Mouse (Mus musculus): Measurements from ENCODE around the gene Pip5k1b. TPM values are rescaled to one million over a fixed set of nuclear protein-coding genes. Genes with fewer than 3 reads are reported as not detected.
"Not testable (repeated sequence)": the region's sequence is repeated elsewhere in the genome, so short reads cannot be mapped to it uniquely, and the experiment has no call there.

Pip5k1b gene
- total RNA-seq (2021): 10 to 100 TPM; 37.0 to 40.3 TPM
- long read RNA-seq, experiment 1, transcript Pip5k1b-201 (15 exons, 2,573 nt): major isoform, 14 of 23 reads
- long read RNA-seq, experiment 1, partial matches to known transcripts: 5 of 23 reads
- long read RNA-seq, experiment 1, other reads (novel, unspliced or antisense): 3 of 23 reads
- long read RNA-seq, experiment 2, transcript Pip5k1b-201 (15 exons, 2,573 nt): major isoform, 24 of 52 reads
- long read RNA-seq, experiment 2, partial matches to known transcripts: 8 of 52 reads
- long read RNA-seq, experiment 2, other reads (novel, unspliced or antisense): 20 of 52 reads

- DNase-seq (ENCODE audit: low spot score in 2 of 2): peak; percentile 23 to 42
These were observed at the start of gene Pip5k1b for GRCm38 (mm10) chr19:24555466-24555903. Gene Pip5k1b (minus strand): TSS chr19:24555872.

GRCm38 (mm10) chr19:24604105-24604504, 48.4 kb upstream of the Pip5k1b start:
- no peak for DNase-seq (ENCODE audit: low spot score in 2 of 2)

- no peak for DNase-seq (ENCODE audit: low spot score in 2 of 2)
These were observed 47.8 kb upstream of the Pip5k1b start for GRCm38 (mm10) chr19:24603431-24603830.

GRCm38 (mm10) chr19:24586726-24587125, 31.1 kb upstream of the Pip5k1b start:
- no peak for DNase-seq (ENCODE audit: low spot score in 2 of 2)

- no peak for DNase-seq (ENCODE audit: low spot score in 2 of 2)
These were observed 29.5 kb upstream of the Pip5k1b start for GRCm38 (mm10) chr19:24585171-24585570.

- DNase-seq (ENCODE audit: low spot score in 2 of 2): peak in 1 of 2 experiments; percentile 65
These were observed 28.3 kb upstream of the Pip5k1b start for GRCm38 (mm10) chr19:24583956-24584355.

GRCm38 (mm10) chr19:24576125-24576524, 20.5 kb upstream of the Pip5k1b start:
- no peak for DNase-seq (ENCODE audit: low spot score in 2 of 2)

- DNase-seq (ENCODE audit: low spot score in 2 of 2): no peak
These were observed 16.1 kb upstream of the Pip5k1b start for GRCm38 (mm10) chr19:24571756-24572181.

GRCm38 (mm10) chr19:24570969-24571368, 15.3 kb upstream of the Pip5k1b start:
- no peak for DNase-seq (ENCODE audit: low spot score in 2 of 2)

- DNase-seq (ENCODE audit: low spot score in 2 of 2): no peak
These were observed 1.8 kb upstream of the Pip5k1b start for GRCm38 (mm10) chr19:24557456-24557855.

- DNase-seq (ENCODE audit: low spot score in 2 of 2): no peak
These were observed 904 bp upstream of the Pip5k1b start for GRCm38 (mm10) chr19:24556585-24556966.

GRCm38 (mm10) chr19:24555904-24556584, 372 bp upstream of the Pip5k1b start:
- DNase-seq (ENCODE audit: low spot score in 2 of 2): peak; percentile 52 to 64

- DNase-seq (ENCODE audit: low spot score in 2 of 2): peak; percentile 18 to 20
These were observed 684 bp downstream of the Pip5k1b start for GRCm38 (mm10) chr19:24554911-24555465.

- no peak for DNase-seq (ENCODE audit: low spot score in 2 of 2)
These were observed 1.2 kb downstream of the Pip5k1b start for GRCm38 (mm10) chr19:24554425-24554824.

- DNase-seq (ENCODE audit: low spot score in 2 of 2): no peak
These were observed 2.2 kb downstream of the Pip5k1b start for GRCm38 (mm10) chr19:24553291-24554075.

GRCm38 (mm10) chr19:24552641-24553040, 3.0 kb downstream of the Pip5k1b start:
- not testable (repeated sequence) for DNase-seq (ENCODE audit: low spot score in 2 of 2)

GRCm38 (mm10) chr19:24551196-24551954, 4.3 kb downstream of the Pip5k1b start:
- DNase-seq (ENCODE audit: low spot score in 2 of 2): no peak

- no peak for DNase-seq (ENCODE audit: low spot score in 2 of 2)
These were observed 4.9 kb downstream of the Pip5k1b start for GRCm38 (mm10) chr19:24550778-24551177.

- no peak for DNase-seq (ENCODE audit: low spot score in 2 of 2)
These were observed 5.7 kb downstream of the Pip5k1b start for GRCm38 (mm10) chr19:24550016-24550415.

GRCm38 (mm10) chr19:24548337-24548736, 7.3 kb downstream of the Pip5k1b start:
- no peak for DNase-seq (ENCODE audit: low spot score in 2 of 2)

- no peak for DNase-seq (ENCODE audit: low spot score in 2 of 2)
These were observed 9.5 kb downstream of the Pip5k1b start for GRCm38 (mm10) chr19:24546153-24546552.
